Mouse (Mus musculus) testis, adult 2 months (tissue): ENCODE data around the gene Hmgcs2. TPM values are rescaled to one million over a fixed set of nuclear protein-coding genes. Genes with fewer than 3 reads are reported as not detected.

Source experiments
- H3K27ac ChIP-seq: fragments of 200-500 bp; 2 replicates; pipeline ENCODE4 v1.5.1; 2012; ENCODE audit warnings: low read depth, low read length; ENCODE audit not compliant: control insufficient read depth, insufficient read depth
- H3K27me3 ChIP-seq: fragments of 200-500 bp; 2 replicates; pipeline ENCODE4 v1.6.1; 2012; ENCODE audit warnings: mild to moderate bottlenecking, low read length, moderate library complexity; ENCODE audit not compliant: control insufficient read depth, insufficient read depth
- H3K36me3 ChIP-seq: fragments of 200-500 bp; 2 replicates; pipeline ENCODE4 v1.6.1; 2012; ENCODE audit warnings: mild to moderate bottlenecking, low read length; ENCODE audit not compliant: control insufficient read depth, insufficient read depth
- H3K4me1 ChIP-seq: fragments of 200-500 bp; 2 replicates; pipeline ENCODE4 v1.6.1; 2012; ENCODE audit warnings: low read length; ENCODE audit not compliant: control insufficient read depth, insufficient read depth
- H3K4me3 ChIP-seq: fragments of 200-500 bp; 2 replicates; pipeline ENCODE4 v1.5.1; 2012; ENCODE audit warnings: low read depth, mild to moderate bottlenecking, low read length, moderate library complexity, mixed read lengths; ENCODE audit not compliant: control insufficient read depth
- CTCF ChIP-seq: fragments of 200-500 bp; IDR thresholded peaks from 2 replicates; pipeline ENCODE4 v1.5.1; 2012; ENCODE audit warnings: low read depth, mild to moderate bottlenecking, inconsistent platforms, low read length, moderate library complexity; ENCODE audit not compliant: control insufficient read depth, insufficient read depth, insufficient replicate concordance
- POLR2A ChIP-seq: fragments of 200-500 bp; IDR thresholded peaks from 2 replicates; pipeline ENCODE4 v1.6.1; 2012; ENCODE audit warnings: low read depth, mild to moderate bottlenecking, inconsistent platforms, low read length, moderate library complexity; ENCODE audit not compliant: control insufficient read depth
- polyA plus RNA-seq: library from polyadenylated mRNA; depleted of rRNA; stranded (reverse); fragments of >200 nt; gene quantifications from 2 replicates; pipeline ENCODE4 v1.2.3, GENCODE M21; 2012

Hmgcs2 gene
- polyA plus RNA-seq, 1 experiment = 59.5 TPM

DNA sequence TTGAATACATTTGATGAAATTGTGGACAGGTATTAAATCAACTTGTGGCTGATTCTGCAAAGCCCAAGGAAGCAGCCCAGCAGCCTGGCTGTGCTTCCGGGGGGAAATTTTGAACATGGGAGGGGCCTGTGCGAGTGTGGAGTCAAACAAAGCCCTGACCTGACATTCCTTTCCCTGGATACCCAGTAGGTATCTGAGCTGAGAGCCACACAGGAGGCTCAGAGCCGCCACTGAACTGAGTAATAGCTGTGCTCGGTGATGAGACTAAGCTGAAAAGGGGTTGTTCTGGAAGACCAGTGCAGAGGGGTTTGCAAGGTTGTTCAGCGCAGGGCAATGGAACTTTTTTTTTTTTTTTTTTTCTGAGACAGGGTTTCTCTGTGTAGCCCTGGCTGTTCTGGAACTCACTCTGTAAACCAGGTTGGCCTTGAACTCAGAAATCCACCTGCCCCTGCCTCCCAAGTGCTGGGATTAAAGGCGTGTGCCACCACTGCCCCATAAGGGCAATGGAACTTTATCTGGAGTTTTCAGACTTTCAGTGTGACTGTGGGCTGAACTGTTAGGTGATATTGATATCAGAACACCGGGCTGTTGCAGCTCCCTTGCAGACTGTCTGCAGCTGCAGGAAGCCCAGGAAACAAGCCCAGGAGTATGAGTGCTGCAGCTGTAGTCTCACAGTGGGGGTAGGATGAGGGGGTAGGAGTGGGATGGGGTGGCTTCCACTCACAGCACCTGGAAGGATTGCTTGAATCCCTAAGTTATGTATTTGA lies 33.1 kb upstream of the Hmgcs2 start:
- TF ChIP-seq CTCF = no peak
- no peak for TF ChIP-seq POLR2A
- Histone ChIP-seq H3K27me3 (no peaks in the 10 kb centered on the region), H3K4me3 (no peak overlapping the region), H3K27ac (no peak overlapping the region), H3K36me3 (no peaks in the 10 kb centered on the region), H3K4me1 (no peaks in the 10 kb centered on the region)

DNA sequence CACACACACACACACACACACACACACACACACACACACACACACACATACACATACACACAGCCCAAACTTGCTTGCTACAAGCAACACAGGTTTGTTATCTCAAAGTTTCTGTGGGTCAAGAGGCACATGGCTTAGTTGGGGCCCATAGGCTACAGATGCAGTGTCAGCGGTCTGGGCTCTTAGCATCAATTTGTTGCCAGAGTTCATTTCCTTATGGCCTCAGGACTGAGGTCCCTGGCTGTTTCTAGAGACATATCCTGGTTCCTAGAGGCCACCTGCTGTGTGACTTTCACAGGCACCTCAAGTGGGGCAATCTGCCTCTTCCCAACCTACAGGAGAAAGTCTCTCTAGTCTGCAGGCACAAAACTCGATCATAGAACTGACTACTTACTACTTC lies 30.9 kb upstream of the Hmgcs2 start:
- Histone ChIP-seq H3K27me3 (no peaks in the 10 kb centered on the region), H3K4me3 (no peak overlapping the region), H3K27ac (no peak overlapping the region), H3K4me1 (no peaks in the 10 kb centered on the region; the same call in 1 of the 2 replicates), H3K36me3 (no peaks in the 10 kb centered on the region)
- TF ChIP-seq CTCF (no peak), POLR2A (no peak)

DNA sequence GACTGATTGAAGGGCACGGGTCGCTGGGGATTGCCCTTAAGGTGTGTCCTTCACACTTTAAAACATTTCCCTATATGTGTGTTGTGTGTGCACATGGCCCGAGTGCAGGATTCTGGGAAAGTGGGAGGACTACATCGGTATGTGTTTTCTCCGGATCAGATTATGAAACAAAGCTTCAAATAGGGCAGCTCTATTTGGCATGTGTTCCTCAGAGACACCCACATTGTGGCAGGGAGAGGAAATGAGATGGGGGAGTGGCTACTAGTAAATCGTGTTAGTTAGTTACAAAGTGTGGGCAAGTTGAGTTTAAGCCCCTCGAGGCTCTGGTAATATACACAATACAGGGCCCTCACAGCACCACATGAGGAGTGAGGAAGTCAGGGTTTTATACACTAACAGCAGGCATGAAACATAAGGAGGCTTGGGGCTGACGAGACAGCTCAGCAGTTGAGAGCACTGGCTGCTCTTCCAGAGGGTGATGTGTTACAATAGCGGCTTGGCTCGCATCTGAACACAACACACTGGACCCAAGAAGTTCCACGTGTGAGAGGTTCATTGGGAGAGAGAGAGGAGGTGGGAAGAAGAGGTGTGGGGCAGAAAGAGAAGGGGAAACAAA lies 30.3 kb upstream of the Hmgcs2 start:
- no peak overlapping the region for H3K27ac ChIP-seq
- TF ChIP-seq POLR2A (no peak), CTCF (no peak)
- no peaks in the 10 kb centered on the region for H3K36me3 ChIP-seq
- H3K4me1 ChIP-seq = peaks cover 2% of the 10 kb centered on the region; the same call in 1 of the 2 replicates
- H3K27me3 ChIP-seq = no peaks in the 10 kb centered on the region
- no peak overlapping the region for H3K4me3 ChIP-seq

GRCm38 (mm10) chr3:98254059-98254458 lies 26.2 kb upstream of the Hmgcs2 start:
- Histone ChIP-seq H3K36me3 (no peaks in the 10 kb centered on the region), H3K27me3 (no peaks in the 10 kb centered on the region), H3K27ac (no peak overlapping the region), H3K4me3 (no peak overlapping the region), H3K4me1 (peaks cover 4% of the 10 kb centered on the region)
- TF ChIP-seq CTCF (no peak), POLR2A (no peak)

GRCm38 (mm10) chr3:98254656-98255583 lies 25.3 kb upstream of the Hmgcs2 start:
- TF ChIP-seq CTCF (no peak), POLR2A (0 out of 2 replicates have a peak, but pooled peaks have one; percentile 24)
- H3K27me3 ChIP-seq = no peaks in the 10 kb centered on the region
- peak overlapping the region; percentile 25; the same call in 1 of the 2 replicates for H3K27ac ChIP-seq
- no peak overlapping the region for H3K4me3 ChIP-seq
- H3K36me3 ChIP-seq = no peaks in the 10 kb centered on the region
- H3K4me1 ChIP-seq = peaks cover 6% of the 10 kb centered on the region

GRCm38 (mm10) chr3:98258723-98259122 lies 21.5 kb upstream of the Hmgcs2 start:
- H3K4me1 ChIP-seq = peaks cover 7% of the 10 kb centered on the region
- no peak overlapping the region for H3K4me3 ChIP-seq
- H3K36me3 ChIP-seq = no peaks in the 10 kb centered on the region
- TF ChIP-seq CTCF (no peak), POLR2A (no peak)
- H3K27me3 ChIP-seq = no peaks in the 10 kb centered on the region
- peak overlapping the region; percentile 85 for H3K27ac ChIP-seq

DNA sequence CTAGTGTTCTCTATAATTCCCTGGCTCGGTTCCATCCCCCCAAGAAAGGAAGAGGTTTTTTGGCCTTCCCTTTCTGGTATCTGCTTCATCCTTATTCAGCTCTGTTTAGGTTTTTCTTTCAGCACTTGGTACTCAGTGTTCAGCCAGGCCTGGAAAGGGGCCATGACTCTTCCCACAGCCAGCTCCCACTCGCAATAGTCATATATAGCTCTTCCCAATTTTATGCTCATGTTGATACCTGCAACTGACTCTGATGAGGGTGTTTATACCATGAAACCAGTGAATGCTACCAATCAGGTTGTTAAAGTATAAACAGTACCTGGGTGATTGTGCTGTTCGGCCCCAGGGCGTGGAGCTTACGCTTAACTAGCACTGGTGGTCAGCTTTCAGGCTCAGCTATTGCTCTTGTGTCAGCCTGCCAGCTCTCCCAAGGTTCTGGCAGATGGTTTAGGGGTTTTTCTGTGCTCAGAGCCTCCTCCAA lies 20.9 kb upstream of the Hmgcs2 start:
- Histone ChIP-seq H3K36me3 (no peaks in the 10 kb centered on the region), H3K4me3 (no peak overlapping the region), H3K4me1 (peaks cover 7% of the 10 kb centered on the region), H3K27ac (peak overlapping the region; percentile 85), H3K27me3 (no peaks in the 10 kb centered on the region)
- TF ChIP-seq CTCF (no peak), POLR2A (no peak)
